Mouse (Mus musculus) kidney, postnatal 25 days (tissue): ENCODE data around the gene Lyst.
"Not testable (repeated sequence)": the region's sequence is repeated elsewhere in the genome, so short reads cannot be mapped to it uniquely, and the experiment has no call there.

ENCODE experiments used
- DNase-seq, 2 experiments: peaks; one replicate each; pipeline ENCODE4 v3.0.0; 2021; ENCODE audit warnings: mixed read lengths in 2 of 2

Lyst gene

DNA sequence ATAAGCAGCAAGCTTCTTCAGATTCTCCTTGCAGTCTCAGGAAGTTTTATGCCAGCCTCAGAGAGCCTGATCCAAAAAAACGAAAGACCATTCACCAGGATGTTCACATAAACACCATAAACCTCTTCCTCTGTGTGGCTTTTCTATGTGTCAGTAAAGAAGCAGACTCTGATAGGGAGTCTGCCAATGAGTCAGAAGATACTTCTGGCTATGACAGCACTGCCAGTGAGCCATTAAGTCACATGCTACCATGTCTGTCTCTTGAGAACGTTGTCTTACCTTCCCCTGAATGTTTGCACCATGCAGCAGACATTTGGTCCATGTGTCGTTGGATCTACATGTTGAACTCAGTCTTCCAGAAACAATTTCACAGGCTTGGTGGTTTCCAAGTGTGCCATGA, 47.4 kb downstream of the Lyst start:
- no peak for DNase-seq

DNA sequence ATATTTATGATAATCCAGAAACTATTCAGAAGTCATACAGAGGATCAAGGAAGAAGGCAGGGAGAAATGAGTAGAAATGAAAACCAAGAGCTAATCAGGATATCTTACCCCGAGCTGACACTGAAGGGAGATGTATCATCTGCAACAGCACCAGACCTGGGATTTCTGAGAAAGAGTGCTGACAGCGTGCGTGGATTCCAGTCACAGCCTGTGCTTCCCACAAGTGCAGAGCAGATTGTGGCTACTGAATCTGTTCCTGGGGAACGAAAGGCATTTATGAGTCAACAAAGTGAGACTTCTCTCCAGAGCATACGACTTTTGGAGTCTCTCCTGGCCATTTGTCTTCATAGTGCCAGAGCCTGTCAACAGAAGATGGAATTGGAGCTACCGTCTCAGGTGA, 47.8 kb downstream of the Lyst start:
- no peak for DNase-seq

DNA sequence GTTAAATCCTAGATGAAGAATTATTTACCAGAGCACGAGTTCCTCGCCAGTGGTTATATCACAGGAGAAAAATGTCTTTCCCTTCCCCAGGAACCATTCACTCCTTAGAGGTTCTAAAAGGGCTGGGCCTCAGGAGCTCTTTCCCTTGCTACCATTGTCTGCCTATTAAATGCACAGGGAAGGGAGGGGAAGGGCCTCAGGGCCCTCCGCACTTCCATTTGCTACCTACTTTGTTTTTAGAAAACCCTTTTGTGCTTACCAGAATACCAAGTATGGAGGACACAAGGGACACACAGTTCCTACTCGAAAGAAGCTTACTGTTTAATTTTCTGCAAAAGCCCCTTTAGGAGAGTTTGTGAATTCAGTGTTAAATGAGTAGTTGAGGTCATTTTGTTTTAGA, 48.5 kb downstream of the Lyst start:
- DNase-seq, result no peak

DNA sequence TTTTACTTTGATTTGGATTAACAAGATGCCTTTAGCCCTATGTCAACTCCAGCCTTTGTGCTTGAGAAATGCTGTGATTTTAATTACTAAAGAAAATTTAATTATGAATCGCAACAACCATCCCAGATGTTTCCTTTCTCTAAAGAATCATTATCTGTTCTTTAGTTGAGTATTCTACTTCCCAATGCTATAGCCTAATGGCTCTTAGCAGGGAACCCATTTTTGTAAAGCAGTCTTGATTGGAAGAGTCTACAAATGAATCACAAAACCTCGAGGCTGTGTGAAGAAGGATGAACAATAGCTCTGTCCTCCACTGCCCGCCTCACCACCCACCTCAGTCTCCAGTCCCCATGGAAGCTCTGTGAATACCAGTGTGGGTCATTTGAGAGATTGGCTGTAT, 57.1 kb downstream of the Lyst start:
- DNase-seq, result no peak

DNA sequence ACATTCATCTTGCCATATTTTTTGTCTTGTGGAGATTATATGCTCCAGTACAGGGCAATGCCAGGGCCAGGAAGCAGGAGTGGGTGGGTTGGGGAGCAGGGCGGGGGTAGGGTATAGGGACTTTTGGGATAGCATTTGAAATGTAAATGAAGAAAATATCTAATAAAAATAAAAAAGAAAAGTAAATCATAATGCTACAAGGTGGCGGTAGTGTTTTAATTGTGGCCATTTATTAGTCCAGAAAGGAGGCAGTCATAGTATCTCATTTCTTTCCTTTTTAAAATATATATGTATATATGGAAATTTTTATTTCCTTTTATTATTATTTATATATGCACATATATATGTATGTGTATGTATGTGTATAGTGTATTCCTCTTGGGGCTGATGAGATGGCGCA, 65.3 kb downstream of the Lyst start:
- no peak for DNase-seq

DNA sequence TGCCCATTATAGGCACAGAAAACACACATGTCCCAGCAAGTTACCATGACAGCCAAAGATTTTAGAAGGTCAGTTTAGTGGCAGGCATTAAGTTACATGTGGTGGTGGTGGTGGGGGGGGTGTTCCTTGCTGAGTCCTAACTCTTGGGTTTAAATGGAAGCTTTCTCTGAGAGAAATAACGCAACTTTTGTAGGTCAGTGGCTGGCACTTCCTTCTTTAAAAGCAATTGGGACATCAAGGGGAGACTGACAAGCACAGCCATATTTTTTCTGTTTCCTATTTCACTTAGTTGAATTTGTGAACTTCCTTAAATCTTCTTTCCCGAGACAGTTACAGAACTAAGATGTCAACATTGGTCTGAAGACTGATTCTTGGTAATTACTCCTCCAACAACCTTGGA, 75.9 kb downstream of the Lyst start:
- not testable (repeated sequence) for DNase-seq

DNA sequence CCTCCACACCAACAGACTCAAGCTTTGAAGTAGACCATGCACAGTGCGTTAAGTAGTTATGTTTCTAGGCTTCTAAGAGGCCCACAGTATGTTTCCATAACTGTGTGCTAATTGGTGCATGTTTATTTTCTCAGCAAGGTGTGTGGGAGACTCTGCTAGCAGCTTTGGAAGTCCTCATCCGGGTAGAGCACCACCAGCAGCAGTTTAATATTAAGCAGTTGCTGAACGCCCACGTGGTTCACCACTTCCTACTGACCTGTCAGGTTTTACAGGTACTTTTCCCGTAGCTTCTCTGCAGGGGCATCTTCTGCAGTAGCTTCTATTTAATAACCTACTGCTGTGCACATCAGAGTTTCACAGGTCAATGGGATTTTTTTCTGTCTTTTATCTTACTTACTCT, 80.5 kb downstream of the Lyst start:
- DNase-seq, result no peak

DNA sequence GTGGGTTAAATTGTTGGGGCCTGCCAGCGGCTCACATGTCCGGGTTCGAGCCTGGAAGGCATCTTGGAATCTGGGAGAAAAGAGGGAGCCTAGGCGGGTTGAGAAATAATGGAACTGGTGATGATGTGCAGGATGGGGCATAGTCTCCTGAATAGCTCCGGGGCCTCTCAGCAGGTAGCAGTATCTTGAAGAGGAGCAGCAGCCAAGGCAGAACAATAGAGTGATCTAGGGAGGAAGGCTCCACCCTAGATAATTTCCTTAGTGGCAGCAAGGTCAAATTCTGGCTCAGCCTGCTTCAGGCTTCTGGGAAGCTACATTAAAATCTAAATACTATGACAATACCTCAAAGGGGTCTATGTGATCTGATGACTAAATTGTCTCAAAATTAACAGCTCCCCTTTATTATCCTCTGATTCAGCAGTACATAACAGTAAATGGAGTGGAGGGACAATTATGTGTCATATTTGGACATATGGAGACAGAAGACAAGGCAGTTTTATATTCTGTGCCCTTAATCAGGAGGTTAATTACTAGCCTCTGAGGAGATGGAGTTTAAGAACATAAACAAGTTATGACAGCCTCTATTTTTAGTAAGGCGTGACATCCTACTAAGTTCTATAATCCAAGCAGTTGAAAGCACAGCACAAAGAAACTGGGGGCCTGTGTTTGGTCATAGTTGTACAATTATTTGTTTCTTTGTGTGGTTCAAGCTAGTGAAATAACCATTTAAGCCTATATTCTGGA, 81.6 kb downstream of the Lyst start:
- no peak for DNase-seq

DNA sequence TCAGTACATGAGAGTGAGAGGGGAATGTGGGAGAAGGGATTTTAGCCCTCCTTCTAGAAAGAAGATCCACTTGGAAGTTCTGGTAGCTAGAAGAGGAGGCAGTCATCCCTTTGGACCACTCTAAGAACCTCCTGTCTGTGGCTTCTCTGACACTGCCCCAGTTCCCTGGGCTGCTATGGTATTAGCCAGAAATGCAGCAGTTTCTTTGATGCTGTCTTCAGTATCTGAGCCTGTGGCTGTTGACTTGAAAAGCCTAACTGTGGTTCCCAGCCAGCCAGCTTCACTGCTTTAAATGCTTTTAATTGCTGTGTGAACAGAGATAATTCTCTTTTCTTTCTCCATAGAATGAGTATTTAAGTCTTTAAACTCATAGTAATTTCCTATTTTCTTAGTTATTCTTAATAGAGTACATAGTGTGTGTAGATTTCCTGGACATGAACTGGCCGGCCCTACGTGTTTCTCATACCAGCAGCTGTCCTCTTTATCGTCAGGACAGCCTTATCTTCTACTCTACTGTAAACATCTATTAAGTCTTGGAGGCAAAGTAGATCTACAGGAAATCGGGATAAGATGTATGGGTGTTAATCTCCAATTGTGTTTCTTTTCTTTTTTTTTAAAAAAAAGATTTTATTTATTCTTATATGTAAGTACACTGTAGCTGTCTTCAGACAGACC, 84.6 kb downstream of the Lyst start:
- DNase-seq, result no peak

DNA sequence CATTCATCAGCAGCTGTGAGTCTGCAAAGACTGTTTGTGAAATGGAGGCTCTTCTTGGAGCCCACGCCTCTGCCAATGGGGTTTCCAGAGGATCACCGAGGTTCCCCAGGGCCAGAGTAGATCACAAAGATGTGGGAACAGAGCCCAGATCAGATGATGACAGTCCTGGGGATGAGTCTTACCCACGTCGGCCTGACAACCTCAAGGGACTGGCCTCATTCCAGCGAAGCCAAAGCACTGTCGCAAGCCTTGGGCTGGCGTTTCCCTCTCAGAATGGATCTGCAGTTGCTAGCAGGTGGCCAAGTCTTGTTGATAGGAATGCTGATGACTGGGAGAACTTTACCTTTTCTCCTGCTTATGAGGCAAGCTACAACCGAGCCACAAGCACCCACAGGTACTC, 87.7 kb downstream of the Lyst start:
- no peak for DNase-seq

DNA sequence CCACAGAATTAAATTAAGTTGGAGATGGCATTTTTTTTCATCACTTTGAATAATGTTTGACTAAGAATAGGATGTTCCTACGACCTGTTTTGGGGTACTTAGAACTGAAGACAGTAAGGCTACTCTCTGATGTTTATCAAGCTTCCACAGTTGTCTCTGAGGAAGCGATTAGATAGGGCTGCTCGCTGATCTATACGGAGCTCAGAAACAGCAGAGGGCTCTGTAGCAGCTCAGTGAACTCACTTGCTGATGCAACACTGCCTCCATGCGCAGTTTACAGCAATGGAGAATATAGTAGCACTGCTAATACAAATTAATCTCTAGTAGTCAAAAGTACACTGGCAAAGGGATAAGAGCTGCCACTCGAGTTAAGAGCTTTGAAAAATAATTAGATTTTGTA, 91.4 kb downstream of the Lyst start:
- no peak for DNase-seq

DNA sequence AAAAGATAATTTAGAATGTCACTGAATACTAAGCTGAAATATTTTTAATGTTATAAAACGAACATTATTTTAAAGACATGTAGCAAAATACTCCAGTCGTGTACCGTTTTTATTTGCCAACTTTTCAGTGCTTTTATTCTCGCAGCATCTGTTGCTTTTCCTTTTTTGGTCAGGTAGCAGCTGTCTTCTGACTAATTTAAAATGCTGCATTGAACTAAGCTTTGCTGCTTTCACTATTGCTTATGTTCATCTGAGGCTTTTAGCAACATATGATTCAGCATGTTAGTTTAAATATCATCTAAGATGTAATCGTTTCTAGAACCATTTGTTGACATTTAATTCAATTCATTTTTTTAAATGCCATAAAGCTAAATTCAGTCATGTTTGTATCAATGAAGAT, 113.3 kb downstream of the Lyst start:
- no peak for DNase-seq

DNA sequence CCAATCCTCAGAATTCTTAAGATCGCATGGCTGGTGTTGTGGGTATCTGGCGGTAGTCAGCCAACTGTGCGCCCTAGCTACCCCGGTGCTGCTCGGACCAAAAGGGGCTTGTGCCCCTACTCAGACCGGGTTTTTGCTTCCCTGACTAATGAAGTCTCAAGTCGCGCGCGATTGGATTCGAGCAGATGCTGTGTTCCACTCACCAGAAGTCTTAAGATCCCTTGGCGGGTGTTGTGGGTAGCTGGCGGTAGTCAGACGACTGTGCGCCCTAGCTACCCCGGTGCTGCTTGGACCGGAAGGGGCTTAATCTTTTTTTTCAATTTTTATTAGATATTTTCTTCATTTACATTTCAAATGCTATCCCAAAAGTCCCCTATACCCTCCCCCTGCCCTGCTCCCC, 131.2 kb downstream of the Lyst start:
- DNase-seq, result not testable (repeated sequence)

DNA sequence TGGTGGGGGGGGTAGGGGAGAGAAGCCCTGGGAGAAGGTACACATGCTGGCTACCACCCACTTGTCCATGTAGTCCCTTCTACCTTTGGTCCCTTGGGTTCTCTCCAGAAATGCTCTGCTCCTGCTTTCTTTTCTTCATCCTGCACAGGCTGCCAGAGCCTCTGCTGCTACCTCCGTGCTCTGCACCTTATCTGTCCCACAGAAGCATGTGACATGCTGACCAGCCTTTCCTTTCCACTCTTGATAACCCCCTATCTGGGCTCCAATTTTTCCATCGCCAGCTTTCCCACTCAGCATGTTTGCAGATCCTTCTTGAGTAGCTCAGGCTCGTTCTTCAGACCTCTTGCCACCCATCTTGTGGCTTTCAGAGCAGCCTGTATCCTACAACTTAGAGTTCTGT, 133.1 kb downstream of the Lyst start:
- no peak for DNase-seq

DNA sequence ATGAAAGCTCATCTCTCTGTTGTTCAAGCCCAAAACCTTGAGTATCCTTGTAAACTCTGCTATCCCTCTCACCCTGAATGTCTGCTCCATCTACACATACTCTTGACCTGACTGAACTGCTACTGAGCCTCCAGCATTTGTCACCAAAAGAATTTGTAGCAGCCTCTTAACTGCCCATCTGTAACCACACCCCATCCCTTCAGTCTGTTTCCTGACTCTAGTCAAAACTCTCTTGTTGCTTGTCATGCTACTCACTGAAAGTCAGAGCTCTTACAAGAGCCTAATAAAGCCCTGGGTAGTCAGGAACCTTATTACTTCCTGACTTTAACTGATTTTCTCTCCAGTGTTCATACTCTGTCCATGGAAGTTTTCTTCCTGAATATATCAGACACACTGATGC, 133.6 kb downstream of the Lyst start:
- no peak for DNase-seq

DNA sequence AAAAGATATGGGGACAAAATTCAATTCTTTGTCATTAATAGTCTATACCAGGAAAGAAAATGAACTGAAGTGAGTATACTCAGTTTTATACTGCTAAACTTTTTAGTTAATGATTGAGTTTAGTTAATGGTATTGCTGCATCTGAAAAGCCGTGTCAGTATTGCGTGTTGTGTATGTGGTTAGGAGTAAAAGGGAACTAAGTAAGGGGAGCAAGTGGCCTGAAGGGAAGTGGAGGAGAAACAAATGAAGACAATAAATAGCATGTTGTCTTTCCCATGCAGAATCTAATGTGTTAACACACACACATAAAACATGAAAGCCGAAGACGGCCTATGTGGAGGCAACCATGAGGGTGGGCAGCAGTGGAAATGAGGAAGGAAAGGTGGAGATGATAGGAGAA, 149.0 kb downstream of the Lyst start:
- DNase-seq, result no peak

DNA sequence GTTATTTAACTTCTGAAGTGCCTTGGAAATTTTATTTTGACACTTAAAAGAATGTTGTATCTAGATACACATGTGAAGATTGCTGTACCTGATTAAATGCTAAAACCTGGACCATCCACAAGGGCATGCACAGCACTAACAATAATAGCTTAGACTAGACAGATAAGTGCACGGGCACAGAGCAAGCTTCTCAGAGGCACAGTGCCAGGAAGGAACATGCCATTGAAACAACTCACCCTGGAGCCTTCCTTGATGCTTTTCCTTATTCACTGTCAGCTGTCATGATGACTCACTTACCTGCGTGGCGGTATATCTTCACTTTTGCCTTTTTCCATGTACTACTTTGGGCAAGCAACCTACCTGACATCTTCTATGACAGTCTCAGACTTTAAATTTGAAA, 155.7 kb downstream of the Lyst start:
- no peak for DNase-seq

DNA sequence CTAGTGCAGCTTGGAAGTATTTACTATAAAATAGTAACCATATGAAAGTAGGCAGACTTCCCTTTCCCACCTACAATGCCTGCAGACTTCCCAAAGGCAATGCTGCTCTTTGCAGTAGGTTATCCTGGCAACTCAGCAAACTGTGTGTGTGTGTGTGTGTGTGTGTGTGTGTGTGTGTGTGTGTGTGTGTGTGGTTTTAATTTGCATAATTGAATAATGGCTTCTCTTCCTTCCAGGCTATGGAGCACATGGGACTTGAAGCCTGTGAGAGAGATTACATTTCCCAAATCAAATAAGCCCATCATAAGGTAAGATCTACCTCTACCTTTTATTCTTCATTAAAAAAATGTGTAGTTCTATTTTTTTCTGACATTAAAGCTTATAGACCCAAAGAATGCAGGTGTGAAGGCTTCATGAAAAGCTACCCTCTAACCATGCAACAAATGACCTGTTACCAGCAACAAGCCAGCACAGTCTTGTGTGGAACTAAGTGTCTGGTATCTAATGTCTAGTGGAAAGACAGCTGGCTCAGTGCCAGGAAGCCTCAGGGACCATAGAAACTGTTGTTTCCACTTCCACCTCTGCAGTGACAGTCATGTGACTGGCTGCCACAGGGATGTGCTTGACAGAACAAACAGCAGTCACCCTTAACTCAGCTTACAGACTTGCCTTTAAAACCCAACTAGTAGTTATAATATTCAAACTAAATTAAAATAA, 185.7 kb downstream of the Lyst start:
- peak; percentile 52 to 53 for DNase-seq

DNA sequence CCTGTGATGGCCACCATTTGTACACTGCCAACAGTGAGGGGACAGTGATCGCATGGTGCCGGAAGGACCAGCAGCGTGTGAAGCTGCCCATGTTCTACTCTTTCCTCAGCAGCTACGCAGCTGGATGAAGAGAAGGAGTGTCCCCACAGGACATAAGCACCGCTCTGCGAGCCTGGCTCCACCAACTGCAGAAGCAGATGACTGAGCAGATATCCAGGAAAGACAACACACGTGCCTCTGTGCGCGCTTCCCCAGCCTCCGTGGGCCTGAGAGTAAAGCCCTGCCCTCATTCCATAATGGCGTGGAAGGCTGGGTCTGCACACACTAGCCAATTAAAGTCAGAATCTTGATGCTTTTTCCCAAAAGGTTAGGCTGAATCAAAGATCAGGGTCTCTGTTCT, 186.9 kb downstream of the Lyst start:
- no peak for DNase-seq

DNA sequence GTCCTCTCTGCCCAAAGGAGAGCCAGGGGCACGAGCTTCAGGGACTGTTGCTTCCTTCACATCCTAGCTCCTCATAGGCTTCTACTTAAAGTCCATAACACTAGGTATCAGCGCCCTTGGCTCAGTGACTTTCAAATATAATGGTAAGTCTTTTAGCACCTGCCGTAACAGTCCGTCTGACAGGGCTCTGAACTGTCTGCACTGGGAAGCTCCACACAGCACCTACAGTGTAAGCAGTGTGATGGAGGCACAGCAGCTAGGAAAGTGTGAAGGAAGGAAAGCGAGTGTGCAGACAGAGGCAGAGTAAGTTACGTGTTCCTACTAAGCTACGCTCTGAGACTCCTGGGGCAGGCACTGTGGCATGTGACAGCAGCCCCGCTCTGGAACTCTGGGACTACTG, 187.5 kb downstream of the Lyst start:
- DNase-seq, result no peak

DNA sequence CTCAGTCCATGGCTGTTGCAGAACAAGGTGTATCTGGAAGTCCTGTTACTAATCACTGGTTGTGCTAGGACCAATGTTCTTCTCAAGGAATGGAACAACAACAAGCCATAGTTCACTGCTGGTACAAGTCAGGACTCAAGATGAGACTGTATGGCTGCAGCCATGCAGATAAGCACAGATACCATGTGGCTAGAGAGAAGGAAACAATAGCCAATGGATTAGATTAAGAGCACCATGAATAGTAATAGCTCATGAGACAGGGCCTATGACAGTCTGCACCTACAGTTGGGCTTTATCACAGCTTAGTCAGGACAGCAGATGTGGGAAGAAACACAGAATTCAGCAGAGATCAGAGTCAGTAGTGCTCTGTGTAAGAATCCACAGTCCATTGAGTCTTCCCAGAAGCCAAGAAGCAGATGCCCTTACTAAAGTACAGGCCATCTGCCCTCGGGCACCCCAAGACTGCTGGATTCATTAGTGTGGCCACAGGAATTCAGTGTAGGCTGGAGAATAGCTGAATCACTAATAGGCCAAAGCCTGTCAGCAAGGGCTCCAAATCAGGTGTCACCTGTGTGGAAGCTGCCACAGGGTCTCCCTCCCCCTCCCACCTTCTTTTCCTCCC, 188.8 kb downstream of the Lyst start:
- DNase-seq, result no peak

DNA sequence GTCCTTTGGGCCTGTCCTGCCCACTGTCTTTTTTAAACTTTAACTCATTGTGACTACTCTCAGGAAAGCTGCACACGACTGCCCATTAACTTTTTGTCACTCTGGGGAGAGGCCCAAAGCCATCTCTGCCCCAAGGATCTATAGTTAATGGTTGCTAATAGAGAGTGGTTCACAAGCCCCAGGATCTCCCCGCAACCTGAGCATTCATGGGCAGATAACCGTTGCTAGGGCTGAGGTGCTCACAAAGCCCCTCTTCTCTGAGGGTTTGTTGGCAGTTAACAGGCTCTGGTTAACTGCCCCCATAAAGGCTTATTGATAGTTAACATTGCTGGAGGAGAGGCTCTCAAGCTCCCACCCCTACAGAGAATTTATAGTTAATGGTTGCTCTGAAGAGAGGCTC, 190.1 kb downstream of the Lyst start:
- DNase-seq, result no peak

DNA sequence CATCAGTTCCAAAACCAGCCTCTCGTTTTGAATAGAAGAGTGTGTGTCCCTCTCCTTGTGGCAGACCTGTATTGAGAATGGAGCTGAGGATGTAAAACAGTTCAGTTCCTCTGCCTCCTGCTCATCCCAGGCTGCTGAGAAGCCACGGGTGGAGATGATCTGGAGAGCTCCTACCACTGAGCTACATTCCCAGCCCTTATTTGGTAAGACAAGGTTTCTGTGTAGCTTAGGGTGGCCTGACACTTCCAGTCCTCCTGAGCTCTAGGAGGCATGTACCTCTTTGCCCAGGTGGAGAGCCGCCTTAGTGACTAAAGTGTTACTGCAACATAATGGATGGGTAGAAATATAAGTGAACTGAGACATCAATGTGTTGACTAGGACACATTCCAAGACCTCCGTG, 190.8 kb downstream of the Lyst start:
- no peak for DNase-seq

DNA sequence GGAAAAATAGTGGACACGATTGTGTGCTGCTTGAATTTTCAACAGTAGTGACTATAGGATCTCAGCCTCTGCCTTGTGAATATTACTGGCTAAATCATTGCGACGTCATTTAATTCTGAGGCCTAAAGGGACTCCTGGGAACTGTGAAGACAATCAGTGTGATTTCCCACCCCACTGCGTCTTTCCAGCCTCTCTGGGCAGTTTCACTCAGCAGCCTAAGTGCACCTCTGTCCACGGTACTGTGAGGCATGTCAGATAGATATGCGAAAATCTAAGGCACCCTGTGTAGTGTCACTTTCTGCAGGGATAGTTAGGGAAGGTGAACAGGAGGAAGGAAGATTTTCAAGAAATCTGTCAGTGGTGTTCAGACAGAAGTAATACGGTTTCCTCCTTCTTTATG, 193.1 kb downstream of the Lyst start:
- DNase-seq, result no peak
